Mouse (Mus musculus): Measurements from ENCODE around the gene 4931428L18Rik. TPM values are rescaled to one million over a fixed set of nuclear protein-coding genes. Genes with fewer than 3 reads are reported as not detected.

Gene 4931428L18Rik
- polyA plus RNA-seq, 1 experiment from 2014 or later, result not detected

DNA sequence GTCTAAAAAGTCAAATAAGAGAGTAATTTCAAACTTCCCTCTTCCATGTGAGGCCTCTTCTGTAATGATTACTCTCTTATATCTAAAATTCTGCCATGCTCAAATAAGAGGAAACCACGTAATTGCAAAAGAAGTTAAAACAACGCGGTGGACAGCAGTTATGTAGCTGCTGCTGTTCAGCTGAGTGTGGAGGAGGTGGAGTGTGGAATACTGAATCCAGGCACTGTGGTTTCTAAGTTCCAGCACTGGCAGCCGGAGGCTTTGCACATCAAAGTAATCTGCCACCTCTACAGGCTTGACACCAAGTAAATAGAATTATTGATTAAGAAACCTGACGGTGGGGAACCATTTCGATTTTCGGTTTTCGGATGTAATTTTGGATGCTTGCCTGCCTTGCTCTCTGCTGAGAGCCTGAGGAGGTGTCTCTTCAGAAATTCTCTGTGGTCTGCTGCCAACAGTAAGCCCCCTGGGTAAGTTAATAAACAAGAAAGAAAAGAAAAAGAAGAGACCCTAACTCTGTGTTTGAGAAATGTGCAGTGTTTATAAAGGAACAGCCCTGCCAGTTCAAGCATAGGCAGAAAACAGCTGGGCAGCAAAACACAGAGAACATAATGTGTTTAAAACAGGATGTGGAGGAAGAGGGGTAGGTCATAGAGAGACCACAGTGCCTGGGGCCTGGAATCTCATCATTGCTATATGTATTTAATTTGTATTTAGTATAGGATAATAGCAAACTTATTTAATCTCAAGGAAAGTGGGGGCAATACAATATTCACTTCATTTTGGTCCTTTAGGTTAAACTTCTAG is 80.0 kb downstream of the 4931428L18Rik start:
- WGBS, result 69% methylated on average over 8 of the region's 8 CpGs
- Histone ChIP-seq H3K27ac (ENCODE audit: low read depth, low read length) (no peak overlapping the region), H3K4me2 (replicated peaks; ENCODE audit: low read depth, low read length) (no peak overlapping the region), H3K9me3 (ENCODE audit: control insufficient read depth, low read length) (no peaks in the 10 kb centered on the region), H3K9ac (ENCODE audit: low read depth, low read length) (no peak overlapping the region), H3K4me1 (replicated peaks; ENCODE audit: control insufficient read depth, insufficient read depth, low read length) (no peaks in the 10 kb centered on the region), H3K36me3 (ENCODE audit: control insufficient read depth, insufficient read depth, low read length) (no peaks in the 10 kb centered on the region), H3K27me3 (ENCODE audit: control insufficient read depth, insufficient read depth, low read length) (no peaks in the 10 kb centered on the region), H3K4me3 (ENCODE audit: low read depth, low read length) (no peak overlapping the region)
- ATAC-seq (ENCODE audit: low FRiP score) (no peak), DNase-seq (ENCODE audit: low spot score) (no peak)

DNA sequence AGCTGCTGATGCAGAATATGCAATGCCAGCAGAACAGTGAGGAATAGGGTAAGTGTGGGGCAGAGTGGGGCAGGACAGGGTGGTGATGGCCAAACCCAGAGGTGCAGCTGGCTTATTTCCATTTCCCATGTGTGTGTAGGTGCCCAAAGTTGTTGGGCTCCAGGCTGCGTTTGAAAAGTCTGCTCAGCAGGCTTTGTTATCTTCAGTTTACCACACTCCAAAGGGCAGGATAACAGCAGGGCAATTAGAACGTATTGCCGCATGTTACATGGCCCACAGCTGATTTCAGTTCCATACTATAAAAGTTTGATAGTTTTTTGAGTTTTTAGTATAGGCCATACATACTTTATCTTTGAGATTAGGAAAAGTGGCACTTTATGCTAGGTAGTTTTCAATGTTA is 84.1 kb downstream of the 4931428L18Rik start:
- DNase-seq (ENCODE audit: low spot score) (no peak), ATAC-seq (ENCODE audit: low FRiP score) (no peak)
- Histone ChIP-seq H3K4me3 (ENCODE audit: low read depth, low read length) (no peak overlapping the region), H3K9me3 (ENCODE audit: control insufficient read depth, low read length) (no peaks in the 10 kb centered on the region), H3K27me3 (ENCODE audit: control insufficient read depth, insufficient read depth, low read length) (no peaks in the 10 kb centered on the region), H3K4me1 (replicated peaks; ENCODE audit: control insufficient read depth, insufficient read depth, low read length) (no peaks in the 10 kb centered on the region), H3K27ac (ENCODE audit: low read depth, low read length) (no peak overlapping the region), H3K9ac (ENCODE audit: low read depth, low read length) (no peak overlapping the region), H3K4me2 (replicated peaks; ENCODE audit: low read depth, low read length) (no peak overlapping the region), H3K36me3 (ENCODE audit: control insufficient read depth, insufficient read depth, low read length) (no peaks in the 10 kb centered on the region)
- WGBS, result 84% methylated on average over 3 of the region's 3 CpGs

DNA sequence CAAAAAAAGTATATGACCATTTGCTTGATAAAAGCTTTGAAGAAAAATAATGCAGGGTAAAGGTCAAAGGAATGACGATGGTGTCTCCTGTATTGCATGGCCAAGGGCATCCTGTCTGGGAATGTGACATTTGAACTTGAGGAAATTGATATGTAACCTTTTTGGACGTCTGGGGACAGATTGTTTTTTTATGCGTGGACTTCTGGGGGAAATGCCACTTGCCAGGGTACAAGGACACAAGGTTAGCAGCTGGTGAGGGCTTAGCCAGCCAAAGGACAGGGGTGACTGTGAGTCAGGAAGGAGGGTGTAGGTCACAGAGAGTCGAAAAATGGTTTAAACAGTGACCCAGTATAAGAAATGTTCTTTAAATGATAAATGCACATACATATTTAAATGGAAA is 109.0 kb downstream of the 4931428L18Rik start:
- DNase-seq (ENCODE audit: low spot score) (no peak), ATAC-seq (ENCODE audit: low FRiP score) (no peak)
- Histone ChIP-seq H3K4me3 (ENCODE audit: low read depth, low read length) (no peak overlapping the region), H3K4me2 (replicated peaks; ENCODE audit: low read depth, low read length) (no peak overlapping the region), H3K9me3 (ENCODE audit: control insufficient read depth, low read length) (no peaks in the 10 kb centered on the region), H3K4me1 (replicated peaks; ENCODE audit: control insufficient read depth, insufficient read depth, low read length) (no peaks in the 10 kb centered on the region), H3K27me3 (ENCODE audit: control insufficient read depth, insufficient read depth, low read length) (no peaks in the 10 kb centered on the region), H3K36me3 (ENCODE audit: control insufficient read depth, insufficient read depth, low read length) (no peaks in the 10 kb centered on the region), H3K27ac (ENCODE audit: low read depth, low read length) (no peak overlapping the region), H3K9ac (ENCODE audit: low read depth, low read length) (no peak overlapping the region)
- 62% methylated on average over 4 of the region's 4 CpGs for WGBS

DNA sequence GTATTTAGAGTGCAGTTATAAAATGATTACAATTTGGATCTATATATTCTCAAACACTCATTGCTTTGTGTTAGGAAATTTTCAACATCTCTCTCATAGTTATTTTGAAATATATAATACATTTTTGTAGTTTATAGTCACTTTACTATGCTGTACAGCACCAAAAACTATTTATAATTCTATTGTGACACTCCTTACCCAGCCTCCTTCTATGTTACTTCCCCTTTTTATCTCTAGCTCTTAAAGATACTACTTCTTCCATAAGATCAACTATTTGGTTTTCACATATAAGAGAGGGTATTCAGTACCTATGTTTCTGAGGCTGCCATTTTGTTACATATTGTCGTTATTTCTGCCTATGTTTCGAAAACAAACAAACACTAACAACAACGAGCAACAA is 114.5 kb downstream of the 4931428L18Rik start:
- Histone ChIP-seq H3K9ac (ENCODE audit: low read depth, low read length) (no peak overlapping the region), H3K36me3 (ENCODE audit: control insufficient read depth, insufficient read depth, low read length) (no peaks in the 10 kb centered on the region), H3K4me1 (replicated peaks; ENCODE audit: control insufficient read depth, insufficient read depth, low read length) (no peaks in the 10 kb centered on the region), H3K9me3 (ENCODE audit: control insufficient read depth, low read length) (no peaks in the 10 kb centered on the region), H3K4me2 (replicated peaks; ENCODE audit: low read depth, low read length) (no peak overlapping the region), H3K4me3 (ENCODE audit: low read depth, low read length) (no peak overlapping the region), H3K27me3 (ENCODE audit: control insufficient read depth, insufficient read depth, low read length) (no peaks in the 10 kb centered on the region), H3K27ac (ENCODE audit: low read depth, low read length) (no peak overlapping the region)
- DNase-seq (ENCODE audit: low spot score) (no peak), ATAC-seq (ENCODE audit: low FRiP score) (no peak)
- WGBS, result 88% methylated on average over 3 of the region's 3 CpGs

- Histone ChIP-seq H3K4me1 (replicated peaks; ENCODE audit: control insufficient read depth, insufficient read depth, low read length) (no peaks in the 10 kb centered on the region), H3K27ac (ENCODE audit: low read depth, low read length) (no peak overlapping the region), H3K36me3 (ENCODE audit: control insufficient read depth, insufficient read depth, low read length) (no peaks in the 10 kb centered on the region), H3K9me3 (ENCODE audit: control insufficient read depth, low read length) (no peaks in the 10 kb centered on the region), H3K9ac (ENCODE audit: low read depth, low read length) (no peak overlapping the region), H3K27me3 (ENCODE audit: control insufficient read depth, insufficient read depth, low read length) (no peaks in the 10 kb centered on the region), H3K4me3 (ENCODE audit: low read depth, low read length) (no peak overlapping the region), H3K4me2 (replicated peaks; ENCODE audit: low read depth, low read length) (no peak overlapping the region)
- WGBS, result 81% methylated on average over 12 of the region's 12 CpGs
- ATAC-seq (ENCODE audit: low FRiP score) (no peak), DNase-seq (ENCODE audit: low spot score) (no peak)
Observed at GRCm38 (mm10) chr1:31102863-31103657, 119.4 kb downstream of the 4931428L18Rik start.

DNA sequence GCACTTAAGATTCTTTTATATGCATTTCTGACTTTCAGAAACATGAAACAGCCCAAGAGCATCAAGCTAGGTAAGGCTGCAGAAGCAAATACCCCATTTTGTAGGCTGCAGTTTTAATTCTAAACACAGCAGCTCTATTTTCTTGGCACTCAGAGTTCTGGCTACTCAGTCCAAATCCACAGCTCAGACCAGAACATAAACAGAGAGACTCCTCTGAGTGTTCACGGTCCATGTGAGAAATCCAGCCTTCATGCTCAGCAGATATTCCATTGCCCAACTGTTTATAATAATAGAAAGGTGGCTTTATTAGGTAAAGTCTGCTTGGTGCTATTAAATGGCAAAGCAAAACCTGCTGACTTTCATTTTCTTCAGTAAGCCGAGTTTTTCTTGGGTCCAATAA is 120.2 kb downstream of the 4931428L18Rik start:
- Histone ChIP-seq H3K9ac (ENCODE audit: low read depth, low read length) (no peak overlapping the region), H3K27me3 (ENCODE audit: control insufficient read depth, insufficient read depth, low read length) (no peaks in the 10 kb centered on the region), H3K9me3 (ENCODE audit: control insufficient read depth, low read length) (no peaks in the 10 kb centered on the region), H3K4me1 (replicated peaks; ENCODE audit: control insufficient read depth, insufficient read depth, low read length) (no peaks in the 10 kb centered on the region), H3K4me2 (replicated peaks; ENCODE audit: low read depth, low read length) (no peak overlapping the region), H3K4me3 (ENCODE audit: low read depth, low read length) (no peak overlapping the region), H3K27ac (ENCODE audit: low read depth, low read length) (no peak overlapping the region), H3K36me3 (ENCODE audit: control insufficient read depth, insufficient read depth, low read length) (no peaks in the 10 kb centered on the region)
- DNase-seq (ENCODE audit: low spot score), result no peak
- no peak for ATAC-seq (ENCODE audit: low FRiP score)
- 91% methylated on average over 2 of the region's 2 CpGs for WGBS

GRCm38 (mm10) chr1:31097208-31097607 is 125.3 kb downstream of the 4931428L18Rik start:
- no peak for DNase-seq (ENCODE audit: low spot score)
- no peak for ATAC-seq (ENCODE audit: low FRiP score)

DNA sequence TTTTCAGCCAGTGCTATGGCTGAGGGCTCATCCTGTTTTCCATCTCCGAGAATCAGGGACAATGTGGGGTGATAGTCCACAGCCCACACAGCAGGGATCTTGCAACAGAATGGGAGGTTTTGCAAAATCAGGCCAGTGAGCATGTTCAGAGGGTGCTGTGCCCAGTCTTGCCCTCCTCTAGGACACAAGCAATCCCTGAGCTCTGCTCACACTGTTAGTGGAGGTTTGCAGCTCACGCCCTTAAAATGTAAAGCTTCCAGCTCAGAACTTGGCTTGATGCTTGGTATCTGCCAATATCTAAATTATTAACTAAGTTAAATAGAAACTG is 126.1 kb downstream of the 4931428L18Rik start:
- Histone ChIP-seq H3K36me3 (ENCODE audit: control insufficient read depth, insufficient read depth, low read length) (no peaks in the 10 kb centered on the region), H3K9ac (ENCODE audit: low read depth, low read length) (no peak overlapping the region), H3K9me3 (ENCODE audit: control insufficient read depth, low read length) (no peaks in the 10 kb centered on the region), H3K27ac (ENCODE audit: low read depth, low read length) (no peak overlapping the region), H3K4me1 (replicated peaks; ENCODE audit: control insufficient read depth, insufficient read depth, low read length) (no peaks in the 10 kb centered on the region), H3K4me2 (replicated peaks; ENCODE audit: low read depth, low read length) (no peak overlapping the region), H3K27me3 (ENCODE audit: control insufficient read depth, insufficient read depth, low read length) (no peaks in the 10 kb centered on the region), H3K4me3 (ENCODE audit: low read depth, low read length) (no peak overlapping the region)
- WGBS, result 59% methylated on average over 2 of the region's 2 CpGs
- DNase-seq (ENCODE audit: low spot score) (no peak), ATAC-seq (ENCODE audit: low FRiP score) (no peak)

More at GRCm38 (mm10) chr1:31097208-31097607, 125.3 kb downstream of the 4931428L18Rik start:
- Histone ChIP-seq H3K9ac (ENCODE audit: low read depth, low read length) (no peak overlapping the region), H3K27me3 (ENCODE audit: control insufficient read depth, insufficient read depth, low read length) (no peaks in the 10 kb centered on the region), H3K27ac (ENCODE audit: low read depth, low read length) (no peak overlapping the region), H3K9me3 (ENCODE audit: control insufficient read depth, low read length) (no peaks in the 10 kb centered on the region), H3K4me3 (ENCODE audit: low read depth, low read length) (no peak overlapping the region), H3K4me2 (replicated peaks; ENCODE audit: low read depth, low read length) (no peak overlapping the region), H3K4me1 (replicated peaks; ENCODE audit: control insufficient read depth, insufficient read depth, low read length) (no peaks in the 10 kb centered on the region), H3K36me3 (ENCODE audit: control insufficient read depth, insufficient read depth, low read length) (no peaks in the 10 kb centered on the region)
- 88% methylated on average over 3 of the region's 3 CpGs for WGBS
